Mouse (Mus musculus) neural tube, embryonic 14.5 days (tissue): Measurements from ENCODE around the gene Kpna2. TPM values are rescaled to one million over a fixed set of nuclear protein-coding genes. Genes with fewer than 3 reads are reported as not detected.
A peak's percentile ranks its signal among the peaks of the same experiment; 100 is the strongest.

Experiments used
- ATAC-seq: fragments of 200-750 bp; cut with Nextera tagmentation; 2 replicates; pipeline ENCODE4 v1.8.0; 2017; ENCODE audit warnings: low read depth, mild to moderate bottlenecking, moderate TSS enrichment, moderate library complexity
- H3K27ac ChIP-seq: fragments of 300-500 bp; sonication (generic); 2 replicates; pipeline ENCODE4 v1.5.1; 2014; ENCODE audit warnings: low read depth, mild to moderate bottlenecking, control low read depth, low read length, moderate library complexity, mixed read lengths
- H3K27me3 ChIP-seq: fragments of 300-500 bp; sonication (generic); 2 replicates; pipeline ENCODE4 v1.6.1; 2014; ENCODE audit warnings: low read length; ENCODE audit not compliant: control insufficient read depth, insufficient read depth
- H3K36me3 ChIP-seq: fragments of 300-500 bp; sonication (generic); 2 replicates; pipeline ENCODE4 v1.6.1; 2014; ENCODE audit warnings: low read length, mixed read lengths; ENCODE audit not compliant: control insufficient read depth, insufficient read depth
- H3K4me1 ChIP-seq: fragments of 300-500 bp; sonication (generic); 2 replicates; pipeline ENCODE4 v1.6.1; 2014; ENCODE audit warnings: low read length; ENCODE audit not compliant: control insufficient read depth, insufficient read depth
- H3K4me2 ChIP-seq: fragments of 300-500 bp; sonication (generic); 2 replicates; pipeline ENCODE4 v1.6.1; 2014; ENCODE audit warnings: mild to moderate bottlenecking, low read depth, low read length, control low read depth
- H3K4me3 ChIP-seq: fragments of 300-500 bp; sonication (generic); 2 replicates; pipeline ENCODE4 v1.5.1; 2014; ENCODE audit warnings: low read depth, low read length, control low read depth, mixed read lengths
- H3K9ac ChIP-seq: fragments of 300-500 bp; sonication (generic); replicated peaks from 2 replicates; pipeline ENCODE4 v1.6.1; 2014; ENCODE audit warnings: low read depth, mild to moderate bottlenecking, control low read depth, low read length, mixed read lengths
- H3K9me3 ChIP-seq: fragments of 300-500 bp; sonication (generic); 2 replicates; pipeline ENCODE4 v1.6.1; 2016; ENCODE audit warnings: low read length; ENCODE audit not compliant: control insufficient read depth
- WGBS: fragments of 180-500 bp; shearing (Covaris S2); extraction: QIAGEN DNeasy Blood & Tissue Kit; methylation state at CpG from one replicate; pipeline ENCODE4 v1.1.7; 2014; 5-methylcytosine and 5-hydroxymethylcytosine counted together
- polyA plus RNA-seq: library from polyadenylated mRNA; unstranded; fragments of >200 nt; fragmentation: Nextera tagmentation; extraction: Ambion mirVana; gene quantifications from 2 replicates; pipeline ENCODE4 v1.2.1, GENCODE M21; 2014

Kpna2 gene
- polyA plus RNA-seq, 1 experiment from 2014 or later, result 110 TPM

DNA sequence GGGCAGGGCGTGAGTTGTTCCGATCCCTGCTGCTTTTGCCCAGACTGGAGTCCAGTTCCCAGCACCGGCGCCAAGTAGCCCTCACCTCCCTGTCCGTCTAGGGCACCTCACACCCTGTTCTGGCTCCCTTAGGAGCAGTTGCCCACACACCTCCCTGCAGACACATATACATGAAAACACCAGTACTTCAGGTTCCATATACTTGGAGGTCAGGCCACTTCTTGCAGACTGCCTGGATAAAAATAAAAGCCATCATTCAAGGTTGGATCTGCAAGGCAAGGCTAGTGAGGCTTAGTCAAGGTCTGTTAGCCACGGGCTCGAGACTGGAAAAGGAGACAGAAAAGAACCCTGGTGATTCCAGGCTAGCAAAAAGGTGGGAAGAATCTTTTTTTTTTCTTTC is 32.3 kb upstream of the Kpna2 start:
- H3K36me3 ChIP-seq, result peaks cover 14% of the 10 kb centered on the region
- WGBS, result 46% methylated on average over 7 of the region's 7 CpGs
- H3K4me3 ChIP-seq, result no peak overlapping the region
- no peak overlapping the region for H3K27ac ChIP-seq
- no peaks in the 10 kb centered on the region for H3K4me1 ChIP-seq
- no peak overlapping the region for H3K9ac ChIP-seq
- H3K4me2 ChIP-seq, result no peak overlapping the region
- ATAC-seq, result no peak
- H3K27me3 ChIP-seq, result no peaks in the 10 kb centered on the region
- H3K9me3 ChIP-seq, result no peaks in the 10 kb centered on the region

DNA sequence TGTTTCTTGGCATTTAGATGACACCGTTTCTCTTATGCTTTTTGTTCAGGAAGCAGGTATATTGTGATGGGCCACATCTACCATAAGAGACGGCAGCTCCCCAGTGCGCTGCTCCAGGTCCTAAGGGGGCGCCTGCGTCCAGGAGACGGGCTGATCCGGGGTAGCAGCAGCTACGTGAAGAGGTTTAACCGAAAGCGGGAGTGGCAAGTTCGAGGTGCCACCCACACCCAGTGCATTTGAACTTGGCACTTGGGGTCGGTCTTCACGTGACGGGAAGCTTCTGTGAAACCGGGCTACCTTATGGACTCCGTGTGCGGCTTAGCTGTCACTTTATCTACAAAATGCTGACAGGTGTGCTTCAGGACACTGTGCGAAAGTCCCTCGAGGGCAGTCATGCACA is 30.2 kb upstream of the Kpna2 start:
- 62% methylated on average over 19 of the region's 19 CpGs for WGBS
- ATAC-seq, result no peak
- H3K27me3 ChIP-seq, result no peaks in the 10 kb centered on the region
- H3K4me3 ChIP-seq, result no peak overlapping the region
- H3K4me2 ChIP-seq, result no peak overlapping the region
- no peak overlapping the region for H3K9ac ChIP-seq
- H3K4me1 ChIP-seq, result peaks cover 4% of the 10 kb centered on the region; the same call in 1 of the 2 replicates
- H3K27ac ChIP-seq, result no peak overlapping the region
- H3K36me3 ChIP-seq, result peaks cover 10% of the 10 kb centered on the region; the same call in 1 of the 2 replicates
- H3K9me3 ChIP-seq, result no peaks in the 10 kb centered on the region

DNA sequence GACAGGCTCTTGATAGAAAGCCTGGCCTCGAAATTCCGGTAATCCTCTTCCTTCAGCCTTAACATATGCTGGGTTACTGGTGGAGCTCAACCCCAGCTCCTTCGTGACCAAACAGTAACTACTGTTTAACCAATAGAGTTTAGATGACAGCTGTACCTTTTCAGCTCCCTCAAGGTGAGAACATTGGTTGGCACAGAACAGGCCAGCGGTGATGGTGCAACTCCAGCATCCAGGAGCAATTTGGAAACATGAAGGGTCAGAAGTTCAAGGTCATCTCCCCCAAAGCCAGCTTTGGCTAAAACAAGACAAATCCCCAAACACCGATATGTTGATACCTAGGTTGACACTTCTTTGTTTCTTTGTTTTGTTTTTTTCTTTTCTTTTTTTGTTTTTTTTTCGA is 29.4 kb upstream of the Kpna2 start:
- H3K9ac ChIP-seq, result peak overlapping the region; percentile 61; the same call in 1 of the 2 replicates
- peak overlapping the region; percentile 66 for H3K4me2 ChIP-seq
- peak overlapping the region; percentile 80; the same call in 1 of the 2 replicates for H3K27ac ChIP-seq
- no peaks in the 10 kb centered on the region for H3K9me3 ChIP-seq
- ATAC-seq, result no peak
- 79% methylated on average over 6 of the region's 6 CpGs for WGBS
- no peaks in the 10 kb centered on the region for H3K27me3 ChIP-seq
- peak overlapping the region; percentile 59 for H3K4me3 ChIP-seq
- 0 out of 2 replicates have a peak, but pooled peaks cover 6% of the 10 kb centered on the region for H3K36me3 ChIP-seq
- peaks cover 5% of the 10 kb centered on the region; the same call in 1 of the 2 replicates for H3K4me1 ChIP-seq

DNA sequence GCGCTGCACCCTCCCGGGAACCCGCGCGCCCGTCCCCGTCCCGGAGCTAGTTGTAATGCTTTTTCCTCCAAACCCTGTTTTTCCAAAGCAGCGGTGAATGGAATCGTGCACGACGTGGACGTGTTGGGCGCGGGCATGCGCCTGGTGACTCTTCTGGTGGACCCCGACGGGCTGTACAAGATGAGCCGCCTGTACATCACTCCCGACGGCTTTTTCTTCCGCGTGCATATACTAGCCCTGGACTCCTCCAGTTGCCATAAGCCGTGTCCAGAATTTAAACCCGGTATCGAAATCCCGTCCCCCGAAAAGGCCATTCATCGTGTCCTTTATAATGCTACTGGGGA is 28.9 kb upstream of the Kpna2 start:
- 5% methylated on average over 29 of the region's 29 CpGs for WGBS
- H3K4me2 ChIP-seq, result peak overlapping the region; percentile 66
- peaks cover 5% of the 10 kb centered on the region; the same call in 1 of the 2 replicates for H3K4me1 ChIP-seq
- ATAC-seq, result peak; percentile 55; the same call in 1 of the 2 replicates
- H3K36me3 ChIP-seq, result 0 out of 2 replicates have a peak, but pooled peaks cover 6% of the 10 kb centered on the region
- peak overlapping the region; percentile 59 for H3K4me3 ChIP-seq
- H3K27me3 ChIP-seq, result no peaks in the 10 kb centered on the region
- H3K9me3 ChIP-seq, result no peaks in the 10 kb centered on the region
- H3K9ac ChIP-seq, result peak overlapping the region; percentile 61
- peak overlapping the region; percentile 80 for H3K27ac ChIP-seq

DNA sequence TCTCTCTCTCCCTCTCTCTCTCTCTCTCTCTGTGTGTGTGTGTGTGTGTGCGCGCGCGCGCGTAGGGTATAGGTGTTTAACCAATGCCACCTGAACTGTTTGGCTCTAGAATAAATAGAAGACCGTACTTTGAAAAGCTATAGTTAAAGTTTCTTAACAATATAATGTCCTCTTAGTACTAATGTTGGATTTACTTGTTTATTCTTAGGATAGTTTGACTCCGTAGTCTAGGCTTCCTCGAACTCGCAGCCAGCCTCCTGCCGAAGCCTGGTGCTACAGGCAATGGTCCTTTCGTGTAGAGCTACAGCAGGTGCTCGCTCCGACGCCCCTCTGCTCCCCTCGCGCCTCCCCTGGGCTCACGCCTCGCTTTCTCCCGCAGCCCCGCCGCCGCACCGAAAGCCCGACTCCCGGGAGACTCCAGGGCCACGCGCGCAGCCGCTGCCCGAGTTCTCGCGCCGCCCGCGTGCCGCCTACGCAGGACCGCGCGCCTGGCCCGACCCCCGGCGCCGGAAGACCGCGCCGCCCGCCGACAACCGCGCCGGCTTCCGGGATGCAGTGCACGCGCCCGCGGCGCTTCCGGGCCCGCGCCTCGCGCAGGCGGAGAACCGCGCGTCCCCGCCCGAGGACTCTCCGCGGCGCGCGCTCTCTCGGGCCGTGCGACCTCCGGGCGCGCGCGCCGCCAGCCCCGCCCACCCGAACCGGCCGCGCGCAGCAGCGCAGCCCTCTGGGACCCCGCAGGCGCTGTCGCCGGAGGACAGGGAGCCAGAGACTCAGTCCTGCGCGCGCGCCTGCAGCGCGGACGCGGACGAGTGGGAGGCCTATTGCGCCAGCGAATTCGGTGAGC is 28.3 kb upstream of the Kpna2 start:
- WGBS, result 1% methylated on average over 103 of the region's 107 CpGs
- Histone ChIP-seq H3K9me3 (no peaks in the 10 kb centered on the region), H3K4me3 (peak overlapping the region; percentile 59), H3K9ac (peak overlapping the region; percentile 61), H3K27me3 (no peaks in the 10 kb centered on the region), H3K4me2 (peak overlapping the region; percentile 66), H3K27ac (peak overlapping the region; percentile 80), H3K4me1 (peaks cover 5% of the 10 kb centered on the region; the same call in 1 of the 2 replicates), H3K36me3 (0 out of 2 replicates have a peak, but pooled peaks cover 3% of the 10 kb centered on the region)
- ATAC-seq, result peak; percentile 90

DNA sequence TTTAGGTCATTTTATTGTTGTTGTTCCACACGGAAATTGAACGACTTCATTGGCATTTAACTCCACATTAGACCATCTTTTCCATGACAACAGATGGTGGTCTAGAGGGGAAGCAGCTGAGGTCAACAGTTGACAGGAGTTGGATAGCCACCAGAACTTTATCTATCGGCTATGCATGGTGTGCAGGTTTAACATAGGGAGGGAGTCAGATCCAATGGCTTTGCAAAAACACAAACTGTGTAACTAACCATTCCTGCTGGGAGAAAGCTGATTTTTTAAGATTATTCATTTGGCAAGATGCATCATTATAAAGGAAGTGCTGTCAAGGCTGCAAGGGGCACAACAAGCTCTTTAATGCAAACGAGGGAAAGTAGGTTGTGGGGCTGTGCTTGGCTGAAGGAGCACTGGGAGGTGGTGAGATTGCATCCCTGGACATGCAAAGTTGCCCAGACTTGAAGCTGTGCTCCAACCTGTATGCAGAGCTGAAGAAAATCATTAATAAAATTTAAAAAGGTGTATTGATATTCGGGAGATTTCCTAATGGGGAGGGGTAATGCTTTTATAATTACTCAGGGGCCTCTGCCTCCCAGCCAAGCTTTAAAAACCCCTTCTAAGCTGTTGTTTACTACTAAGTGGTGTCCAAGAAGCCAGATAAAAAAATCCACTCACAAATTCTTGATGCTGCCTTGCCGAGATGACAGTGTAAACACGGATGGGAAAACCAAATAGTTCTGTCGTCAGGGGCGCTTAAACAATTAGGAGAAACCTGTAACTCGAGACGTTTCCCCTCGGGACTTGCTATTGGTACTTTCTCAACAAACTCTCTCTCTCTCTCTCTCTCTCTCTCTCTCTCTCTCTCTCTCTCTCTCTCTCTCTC is 27.5 kb upstream of the Kpna2 start:
- H3K27ac ChIP-seq, result no peak overlapping the region

DNA sequence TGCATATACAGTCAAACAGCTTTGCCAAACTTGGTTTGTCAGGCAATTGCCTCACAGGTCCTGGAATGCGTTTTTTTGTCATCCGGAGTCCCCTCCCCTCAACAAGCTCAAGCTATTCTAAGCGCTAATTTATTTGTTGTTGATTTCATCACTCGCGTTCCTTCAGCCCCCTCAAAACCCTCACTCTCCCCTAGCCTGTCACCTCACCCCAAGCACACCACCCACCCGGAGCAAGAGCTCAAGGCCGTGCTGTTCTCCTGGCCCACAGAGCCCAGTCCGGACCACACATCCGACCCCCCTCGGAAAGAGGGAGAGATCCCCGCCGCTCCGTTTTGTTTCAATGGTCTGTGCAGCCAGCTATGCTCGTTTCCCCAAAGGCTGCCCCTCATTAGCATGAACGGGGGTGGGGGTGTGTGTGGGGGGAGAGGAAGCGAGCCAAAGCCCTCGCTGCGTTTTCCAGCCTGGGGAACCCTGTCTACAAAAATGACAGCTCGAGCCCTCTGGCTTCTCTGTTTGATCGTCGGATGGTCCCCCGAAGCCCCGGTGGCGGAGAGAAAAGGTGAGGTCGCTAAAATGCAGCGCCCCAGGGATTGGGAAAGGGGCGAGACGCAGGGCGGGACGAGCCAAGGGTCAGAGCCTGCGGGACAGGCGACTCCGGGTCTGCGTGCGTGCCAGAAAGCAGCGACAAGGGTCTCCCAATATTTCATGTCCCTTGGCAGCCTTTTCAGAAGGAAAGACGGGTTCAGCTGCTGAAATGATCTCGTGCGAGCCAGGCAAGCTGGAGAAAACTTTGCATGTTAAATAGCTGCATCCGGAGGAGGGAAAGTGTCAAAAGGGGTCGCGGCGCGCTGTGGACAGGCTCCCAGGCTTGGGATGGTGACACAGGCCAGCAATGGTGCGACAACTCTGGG is 26.3 kb upstream of the Kpna2 start, which contains the start of gene 1810010H24Rik:
TSS of gene 1810010H24Rik (plus strand) at position 271 of the 911 bp plus-strand sequence.
- peak; percentile 25; the same call in 1 of the 2 replicates for ATAC-seq
- Histone ChIP-seq H3K9ac (peak within 1 kb of the TSS; percentile 69), H3K27me3 (no peaks in the 10 kb centered on the region), H3K27ac (peak within 1 kb of the TSS; percentile 45), H3K36me3 (no peaks in the 10 kb centered on the region), H3K9me3 (no peaks in the 10 kb centered on the region), H3K4me3 (peak within 1 kb of the TSS; percentile 31), H3K4me2 (peak within 1 kb of the TSS; percentile 66), H3K4me1 (peaks cover 5% of the 10 kb centered on the region; the same call in 1 of the 2 replicates)
- WGBS, result under 1% methylated on average over 45 of the region's 45 CpGs

More for the DNA sequence above, 27.5 kb upstream of the Kpna2 start:
- no peaks in the 10 kb centered on the region for H3K9me3 ChIP-seq
- no peak overlapping the region for H3K9ac ChIP-seq
- peak overlapping the region; percentile 31; the same call in 1 of the 2 replicates for H3K4me3 ChIP-seq
- peak overlapping the region; percentile 66 for H3K4me2 ChIP-seq
- no peaks in the 10 kb centered on the region for H3K36me3 ChIP-seq
- 7% methylated on average over 12 of the region's 12 CpGs for WGBS
- no peak for ATAC-seq
- H3K27me3 ChIP-seq, result no peaks in the 10 kb centered on the region
- peaks cover 5% of the 10 kb centered on the region; the same call in 1 of the 2 replicates for H3K4me1 ChIP-seq

DNA sequence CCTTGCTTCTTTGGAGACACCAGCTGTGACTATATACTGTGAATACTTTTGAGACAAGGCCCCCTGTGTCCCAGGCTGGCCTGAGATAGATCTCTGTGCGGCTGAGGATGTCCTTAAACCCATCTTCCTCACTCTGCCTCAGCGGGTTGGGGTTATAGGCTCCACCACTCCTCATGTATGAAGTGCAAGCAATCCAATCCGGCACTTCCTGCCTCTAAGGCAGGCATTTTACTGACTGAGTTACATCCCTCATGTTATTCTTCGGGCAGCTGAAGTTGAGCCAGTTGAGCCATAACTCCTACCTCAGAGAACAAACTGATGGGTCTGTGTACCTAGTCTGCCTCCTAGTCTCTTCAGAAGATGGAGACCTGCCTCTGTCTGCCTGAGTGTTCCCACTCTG is 25.1 kb upstream of the Kpna2 start:
- 55% methylated on average over 4 of the region's 4 CpGs for WGBS
- no peak for ATAC-seq

More for the DNA sequence above, 25.1 kb upstream of the Kpna2 start:
- Histone ChIP-seq H3K27me3 (no peaks in the 10 kb centered on the region), H3K36me3 (no peaks in the 10 kb centered on the region), H3K4me3 (no peak overlapping the region), H3K27ac (no peak overlapping the region), H3K4me1 (peaks cover 5% of the 10 kb centered on the region; the same call in 1 of the 2 replicates), H3K4me2 (peak overlapping the region; percentile 66), H3K9ac (no peak overlapping the region), H3K9me3 (no peaks in the 10 kb centered on the region)
